Mouse (Mus musculus): ENCODE results near the gene 1190007I07Rik.
"Not testable (repeated sequence)": the region's sequence is repeated elsewhere in the genome, so short reads cannot be mapped to it uniquely, and the experiment has no call there.

The 1190007I07Rik gene

GRCm38 (mm10) chr10:82629586-82630255 is 6.7 kb upstream of the 1190007I07Rik start, which contains the start of gene Tdg:
Gene Tdg (plus strand): TSS chr10:82629828.
- peak; percentile 91 for ATAC-seq (ENCODE audit: insufficient number of reproducible peaks, low FRiP score, low TSS enrichment)

GRCm38 (mm10) chr10:82629111-82629585 is 6.1 kb upstream of the 1190007I07Rik start:
- no peak; the same call in 1 of the 2 replicates for ATAC-seq (ENCODE audit: insufficient number of reproducible peaks, low FRiP score, low TSS enrichment)

- not testable (repeated sequence) for ATAC-seq (ENCODE audit: insufficient number of reproducible peaks, low FRiP score, low TSS enrichment)
These were observed 515 bp upstream of the 1190007I07Rik start for GRCm38 (mm10) chr10:82623553-82623932.

- no peak for ATAC-seq (ENCODE audit: insufficient number of reproducible peaks, low FRiP score, low TSS enrichment)
These were observed 793 bp downstream of the 1190007I07Rik start for GRCm38 (mm10) chr10:82622235-82622634.

- ATAC-seq (ENCODE audit: insufficient number of reproducible peaks, low FRiP score, low TSS enrichment) = not testable (repeated sequence)
These were observed 28.6 kb downstream of the 1190007I07Rik start for GRCm38 (mm10) chr10:82594421-82594820.

- not testable (repeated sequence) for ATAC-seq (ENCODE audit: insufficient number of reproducible peaks, low FRiP score, low TSS enrichment)
These were observed 33.4 kb downstream of the 1190007I07Rik start for GRCm38 (mm10) chr10:82589673-82590072.

- not testable (repeated sequence) for ATAC-seq (ENCODE audit: insufficient number of reproducible peaks, low FRiP score, low TSS enrichment)
These were observed 51.9 kb downstream of the 1190007I07Rik start for GRCm38 (mm10) chr10:82571091-82571490.
